Mouse (Mus musculus) monocyte, adult 2 months (primary cell): ENCODE measurements around the gene Pla2g2f.

Experiments used
- DNase-seq, 2 experiments: peaks; one replicate each; pipeline ENCODE4 v3.0.0; 2022; ENCODE audit warnings: low spot score in 2 of 2, low read depth in 1 of 2

Pla2g2f gene

DNA sequence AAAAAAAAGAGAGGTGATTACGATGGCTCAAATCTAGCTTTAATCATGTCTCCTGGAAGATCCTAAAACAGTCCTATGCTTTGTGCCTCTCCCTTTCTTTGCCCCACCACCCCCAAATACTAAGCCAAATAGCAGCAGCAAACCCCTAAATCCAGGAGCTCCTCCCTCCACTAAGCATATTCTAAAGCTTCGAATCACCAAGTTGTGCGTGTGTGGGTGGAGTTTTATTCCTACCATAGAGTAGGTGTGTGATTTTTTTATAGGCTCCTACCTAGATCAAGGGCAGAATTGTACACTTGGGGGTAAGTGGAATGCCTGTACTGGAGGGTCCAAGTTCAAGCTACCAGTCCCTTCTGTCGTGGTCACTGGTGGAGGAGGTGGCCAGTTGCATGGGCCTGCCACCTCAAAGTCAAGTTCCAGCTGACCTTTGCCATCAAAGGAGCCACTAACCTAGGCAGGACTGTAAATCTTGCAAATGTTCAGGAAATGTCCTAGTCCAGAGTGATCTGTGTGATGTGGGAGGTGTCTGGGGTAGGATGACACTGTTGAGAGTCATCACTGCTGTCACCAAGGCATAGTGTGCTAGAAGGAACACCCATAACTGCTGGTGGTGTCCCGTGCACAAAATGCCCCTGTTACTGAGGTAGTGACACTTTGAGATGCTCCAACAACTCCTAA is 38.7 kb downstream of the Pla2g2f start:
- DNase-seq = no peak

DNA sequence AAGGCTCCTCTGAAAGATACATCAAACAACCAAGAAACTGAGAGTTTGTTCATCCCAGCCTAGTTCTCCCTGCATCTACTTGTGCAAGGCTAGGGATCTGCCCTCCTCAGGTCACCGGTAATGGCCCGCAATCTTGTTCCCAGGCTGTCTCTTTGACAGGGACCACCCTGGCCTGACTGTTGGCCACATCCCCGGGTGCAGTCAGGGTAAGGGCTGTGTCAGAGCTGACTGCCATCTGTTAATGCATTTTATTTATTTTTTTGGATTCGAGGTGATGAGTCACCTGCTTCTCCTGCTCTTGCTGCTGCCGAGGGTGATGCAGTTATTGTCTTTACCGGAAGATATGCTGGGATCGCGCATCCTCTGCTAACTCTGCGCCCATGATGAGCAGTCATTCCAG is 40.7 kb downstream of the Pla2g2f start:
- DNase-seq = no peak

DNA sequence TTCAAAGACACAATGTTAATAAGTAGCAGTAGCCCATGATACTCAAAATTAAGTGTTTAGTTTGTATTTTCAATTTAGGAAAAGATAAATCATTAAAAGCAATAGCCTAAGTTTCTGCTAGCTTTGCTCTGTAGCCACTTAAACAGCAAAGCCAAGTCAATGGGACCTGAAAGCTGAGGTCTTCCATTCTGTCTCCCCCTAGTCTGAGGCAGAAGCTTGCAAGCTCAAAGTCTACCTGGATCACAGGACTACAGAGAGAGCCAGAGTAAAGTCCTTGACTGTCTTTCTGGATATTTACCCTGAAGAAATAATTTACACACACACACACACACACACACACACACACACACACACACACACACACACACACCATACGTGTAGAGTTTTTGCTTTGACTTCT is 43.2 kb downstream of the Pla2g2f start:
- DNase-seq = no peak

DNA sequence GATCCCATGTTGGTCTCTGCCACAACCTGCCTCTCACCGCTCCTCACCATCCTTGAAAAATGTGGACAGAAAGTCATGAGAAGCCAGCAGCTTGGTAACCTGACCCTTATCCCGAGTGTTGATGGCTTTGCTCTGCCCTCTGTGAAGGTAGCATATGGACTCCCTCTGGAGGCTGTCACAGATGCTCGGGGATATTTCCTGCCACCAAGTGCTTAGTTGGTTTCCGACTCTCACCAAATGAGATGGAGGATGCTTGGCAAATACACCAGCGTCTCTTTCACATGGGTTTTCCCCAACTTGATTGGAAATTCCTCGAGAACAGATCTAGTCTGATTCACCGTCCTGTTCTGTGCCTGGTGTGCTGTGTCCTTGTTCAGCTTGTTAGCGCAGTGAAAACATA is 44.8 kb downstream of the Pla2g2f start:
- DNase-seq = no peak

DNA sequence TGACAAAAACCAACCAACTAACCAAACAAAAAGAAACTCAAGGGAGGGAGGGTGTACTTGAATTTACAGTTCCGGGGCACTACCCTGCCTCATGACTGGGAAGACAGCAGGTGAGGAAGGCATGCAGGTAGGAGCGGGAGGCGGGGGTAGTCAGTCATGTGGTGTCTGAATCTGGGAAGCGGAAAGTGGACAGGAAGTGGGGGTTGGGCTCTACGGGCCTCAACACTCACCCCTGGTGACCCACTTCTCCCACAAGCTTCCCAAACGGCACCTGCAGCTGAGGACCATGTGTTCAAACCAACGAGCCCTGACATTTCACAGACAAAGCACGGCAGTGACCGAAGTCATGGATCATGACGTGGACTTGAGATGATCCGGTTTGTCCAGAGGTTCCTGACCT is 45.3 kb downstream of the Pla2g2f start:
- no peak for DNase-seq

DNA sequence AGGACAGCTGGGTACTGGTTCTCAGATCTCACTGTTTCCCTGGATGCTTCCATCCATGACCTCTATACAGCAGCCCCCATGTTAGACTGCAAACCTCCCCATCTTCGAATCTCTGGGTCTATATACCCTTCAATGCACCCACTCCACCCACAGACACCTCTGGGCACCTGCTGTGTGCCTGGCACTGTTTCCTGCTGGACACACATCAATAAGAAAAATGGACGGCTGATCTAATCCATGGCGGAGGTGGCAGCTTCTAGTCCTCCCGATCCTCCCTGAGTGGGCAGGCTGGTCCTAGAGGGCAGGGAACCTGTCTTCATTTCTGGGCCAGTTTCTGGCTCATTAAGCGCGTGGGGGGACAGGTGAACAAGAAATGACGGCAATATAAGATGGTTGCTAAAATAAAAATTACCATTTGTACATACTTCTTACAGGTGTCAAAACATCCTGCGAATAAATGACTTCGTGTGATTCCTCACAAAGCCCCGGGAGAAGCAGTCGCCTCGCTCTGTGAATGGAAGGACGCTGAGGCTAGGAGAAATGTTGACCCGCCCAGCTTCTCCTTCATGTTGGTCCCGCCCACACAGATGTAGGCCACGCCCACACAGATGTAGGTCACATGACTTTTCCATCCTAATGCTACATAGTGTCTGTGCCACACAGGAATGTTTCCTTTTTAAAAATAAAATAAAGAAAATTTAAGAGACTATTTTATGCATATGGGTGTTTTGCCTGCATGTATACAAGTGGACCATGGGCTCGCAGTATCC is 46.2 kb downstream of the Pla2g2f start:
- no peak for DNase-seq

DNA sequence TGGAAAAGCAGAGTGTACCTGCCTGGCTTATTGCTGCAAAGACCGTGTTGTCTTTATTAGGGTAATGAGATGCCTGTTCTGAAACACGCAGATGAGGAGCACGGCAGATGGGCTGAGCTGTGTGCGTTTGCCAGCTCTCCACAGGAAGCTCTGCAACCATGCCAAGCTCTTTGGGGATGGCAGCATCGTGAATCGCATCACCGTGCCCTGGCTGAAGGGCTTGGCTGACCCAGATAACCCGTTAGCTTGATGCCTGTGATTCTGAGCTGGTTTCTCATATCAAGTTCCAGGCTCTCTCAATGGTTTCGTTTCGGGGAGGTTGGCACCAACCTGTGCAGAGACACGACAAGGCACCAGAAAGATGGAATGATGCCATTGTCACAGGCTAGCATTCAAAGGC is 46.8 kb downstream of the Pla2g2f start:
- DNase-seq = no peak

DNA sequence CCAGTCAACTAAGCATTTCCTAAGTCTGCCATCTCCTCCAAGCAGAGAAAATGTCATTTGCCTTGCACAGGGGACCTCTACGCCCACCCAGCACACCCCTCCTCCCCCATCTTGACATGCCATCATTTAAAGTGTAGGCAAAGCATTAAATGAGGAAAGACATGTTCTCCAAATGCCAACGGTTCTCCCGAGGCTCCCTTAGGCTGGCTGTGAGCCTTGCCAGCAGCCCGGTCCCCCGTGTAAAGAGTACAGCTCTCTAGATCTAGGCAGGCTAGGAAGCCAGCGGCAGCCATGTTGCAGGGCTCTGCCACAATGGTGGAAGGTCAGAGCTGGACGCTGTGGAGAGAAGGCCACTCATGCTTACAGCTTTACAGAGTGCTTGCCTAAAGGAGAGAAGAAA is 47.5 kb downstream of the Pla2g2f start:
- no peak for DNase-seq

DNA sequence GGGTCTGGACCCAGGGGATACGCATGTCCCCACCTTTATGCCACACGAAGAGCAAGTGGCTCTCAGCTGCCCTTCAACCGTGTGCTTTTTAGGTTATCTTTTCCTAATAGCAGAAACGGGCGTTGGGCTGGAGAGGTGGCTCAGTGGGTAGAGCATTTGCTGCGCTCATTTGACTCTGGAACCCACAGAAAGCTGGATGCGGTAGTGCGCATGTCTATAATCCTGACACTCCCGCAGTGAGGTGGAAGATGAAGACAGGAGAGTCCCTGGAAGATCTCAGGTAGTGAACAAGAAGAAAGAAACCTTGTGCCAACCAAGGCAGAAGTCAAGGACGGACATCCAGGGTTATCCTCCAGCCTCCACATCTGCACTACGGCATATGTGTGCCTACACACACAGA is 48.2 kb downstream of the Pla2g2f start:
- no peak for DNase-seq

DNA sequence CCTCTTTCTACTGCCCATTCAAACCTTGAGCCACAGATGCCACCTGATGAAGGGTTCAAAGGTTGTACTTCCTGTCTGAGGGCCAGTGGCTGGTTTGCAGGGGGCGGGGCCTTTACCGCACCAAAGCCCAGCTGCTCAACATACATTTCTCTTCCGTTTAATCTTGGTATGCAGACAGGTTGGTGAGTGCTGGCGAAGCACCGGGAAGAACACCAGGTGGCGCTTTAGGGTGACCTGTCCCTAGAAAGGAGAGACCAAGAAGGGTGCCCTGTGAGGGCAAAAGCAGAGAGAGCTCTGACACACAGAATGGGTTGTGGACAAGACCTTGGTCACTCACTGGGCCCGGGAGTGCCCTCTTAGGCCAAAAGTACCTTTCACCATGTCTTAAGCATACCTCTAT is 48.8 kb downstream of the Pla2g2f start:
- no peak for DNase-seq

DNA sequence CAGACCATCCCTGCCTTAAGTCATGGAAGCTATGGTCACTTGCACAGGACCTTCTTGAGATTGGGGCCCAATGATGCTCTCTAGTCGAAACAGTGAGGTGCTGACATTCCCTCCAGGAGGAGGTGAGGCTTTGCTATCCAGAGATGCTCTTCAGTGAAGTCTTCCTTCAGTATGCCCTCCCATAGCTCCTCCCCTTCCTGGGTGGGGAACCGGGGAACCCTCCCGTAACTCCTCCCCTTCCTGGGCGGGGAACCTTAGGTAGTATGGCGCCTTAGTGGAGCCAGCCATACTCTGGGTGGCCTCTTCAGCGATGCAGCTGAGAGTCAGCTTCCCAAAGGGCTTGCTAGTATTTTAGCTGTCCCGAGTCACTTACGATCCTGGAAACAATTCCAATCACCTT is 50.8 kb downstream of the Pla2g2f start:
- DNase-seq = no peak

DNA sequence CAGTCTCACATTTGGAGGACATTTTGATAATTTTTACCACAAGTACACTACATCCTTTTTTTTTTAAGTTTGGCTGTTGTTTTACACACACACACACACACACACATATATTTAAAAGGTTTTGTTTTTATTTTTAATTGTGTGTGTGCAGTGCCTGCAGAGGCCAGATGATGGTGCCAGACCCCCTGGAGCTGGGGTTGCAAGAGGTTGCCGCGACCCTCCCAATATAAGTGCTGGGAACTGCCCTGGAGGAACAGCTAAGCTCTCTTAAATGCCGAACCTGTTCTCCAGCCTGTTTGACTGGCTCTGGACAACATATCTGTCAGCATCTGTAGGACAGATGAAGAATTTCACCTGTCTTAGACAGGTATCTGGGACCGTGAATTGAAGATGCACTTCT is 53.3 kb downstream of the Pla2g2f start:
- no peak for DNase-seq

DNA sequence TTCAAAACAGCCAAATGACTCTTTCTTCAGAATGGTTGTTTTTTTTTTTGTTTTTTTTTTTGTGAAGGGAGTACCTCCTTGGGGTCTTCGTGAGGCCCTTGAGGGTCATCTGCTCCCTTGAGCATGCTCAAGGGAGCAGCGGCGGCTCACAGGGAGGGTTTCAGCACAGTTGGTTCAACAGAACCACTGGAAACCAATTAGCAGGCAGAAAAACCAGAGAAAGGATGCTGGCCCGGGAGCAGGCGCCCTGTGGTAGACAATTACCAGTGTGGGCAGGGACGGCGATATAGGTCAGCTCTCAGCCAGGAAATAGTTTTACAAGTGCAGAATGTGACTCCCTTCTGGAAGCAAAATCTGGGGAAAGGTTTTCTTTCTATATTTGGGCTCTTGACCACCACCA is 53.8 kb downstream of the Pla2g2f start:
- no peak for DNase-seq

DNA sequence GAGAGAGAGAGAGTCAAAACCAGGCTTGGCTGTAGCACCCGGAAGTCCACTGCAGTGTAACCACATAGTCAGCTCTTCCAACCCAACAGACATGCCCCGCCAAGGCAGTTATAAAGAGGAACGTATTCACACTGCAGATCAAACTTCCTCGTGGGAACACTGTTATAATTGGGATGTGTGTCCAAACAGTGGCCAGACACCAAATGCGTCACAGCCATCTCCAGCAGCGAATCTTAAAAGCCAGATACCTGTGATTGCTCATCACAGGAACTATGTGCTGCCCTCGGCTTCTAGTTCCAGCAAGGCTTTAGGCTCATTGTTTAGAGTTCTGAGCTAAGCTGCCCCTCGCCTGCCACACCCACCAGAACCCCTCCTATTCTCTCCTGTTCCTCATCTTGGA is 54.9 kb downstream of the Pla2g2f start:
- no peak for DNase-seq

DNA sequence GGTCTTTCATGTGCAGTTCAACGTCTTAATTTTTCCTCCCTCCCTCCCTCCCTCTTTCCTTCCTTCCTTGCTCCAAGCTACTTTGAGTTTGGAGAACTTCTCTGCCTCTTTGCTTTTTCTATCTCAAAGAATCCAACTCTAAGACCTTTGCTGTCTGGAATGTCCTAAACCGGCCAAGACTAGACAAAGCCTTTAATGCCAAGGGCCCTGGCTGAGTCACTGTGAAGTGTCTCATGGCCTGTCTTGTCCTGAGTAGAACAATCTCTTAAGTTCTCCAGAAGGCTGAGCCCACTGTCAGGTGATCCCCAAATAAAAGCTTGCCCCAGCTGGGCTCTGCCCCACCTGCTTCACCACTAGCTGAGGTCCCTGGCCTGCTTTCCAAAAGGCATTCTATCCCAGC is 55.4 kb downstream of the Pla2g2f start:
- DNase-seq = no peak

DNA sequence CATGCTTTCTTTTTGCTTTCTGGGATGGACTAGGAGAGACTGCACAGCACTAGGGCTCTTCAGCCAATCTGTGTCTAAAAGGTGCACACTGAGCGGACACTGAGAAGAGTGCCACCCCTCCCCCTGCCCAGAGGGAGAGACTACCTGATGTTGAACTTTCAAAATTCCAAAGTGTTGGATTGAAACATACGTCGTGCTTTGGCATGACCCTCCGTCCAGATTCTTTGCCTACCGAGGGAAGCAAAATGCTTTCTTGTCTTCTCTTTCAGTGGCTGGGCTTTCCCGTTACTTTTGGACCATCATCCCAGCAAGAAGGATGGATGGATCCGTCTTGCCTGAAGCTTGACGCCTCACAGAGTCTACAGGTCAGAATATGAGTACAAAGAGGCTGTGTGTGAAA is 56.3 kb downstream of the Pla2g2f start:
- DNase-seq = no peak
